In the genomic region with DNA sequence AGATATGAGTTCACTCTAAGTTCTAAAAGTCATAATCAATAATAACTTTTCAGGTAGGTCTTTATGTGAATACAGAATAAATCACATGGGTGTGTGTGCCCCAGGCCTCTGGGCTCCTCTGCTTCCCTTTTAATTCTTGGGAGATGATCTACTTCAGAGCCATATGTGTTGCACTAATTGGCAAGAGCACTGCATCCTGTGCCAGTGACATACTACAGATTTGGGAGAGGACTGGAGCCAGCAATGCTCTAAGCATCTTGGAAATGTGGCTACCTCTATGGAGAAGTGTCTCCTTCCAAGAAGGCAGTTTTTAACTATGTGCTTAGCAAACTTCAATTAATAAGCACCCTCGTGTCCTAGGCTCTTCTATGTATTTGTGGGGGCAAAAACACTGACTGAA, we compare ENCODE assay signal across 20 mouse cellular contexts.
DNase-seq lines count a peak whose midpoint lies in the region; TF ChIP-seq lines count a peak whose summit lies in the region.
"Had no signal": no experiment of that assay in that cellular context is flagged by ENCODE, and none has a peak within 500 bp of the region (broad histone marks: within the 10 kb centered on the region; RNA-seq: fewer than 3 reads in every experiment).

No protein-coding gene starts in this region.

- TF ChIP-seq CTCF in olfactory bulb, adult 2 months (IDR thresholded peaks at IDR 0.05; ENCODE audit: insufficient read depth, low read depth, low read length): no peak

- H3K4me1 ChIP-seq in olfactory bulb, adult 2 months (ENCODE audit: control insufficient read depth, insufficient read depth, low read length): peaks cover 3% of the 10 kb centered on the region
- H3K4me1 ChIP-seq: limb, embryonic 13.5 days; liver, embryonic 12.5 days had no signal

- H3K4me3 ChIP-seq in olfactory bulb, adult 2 months (ENCODE audit: insufficient read depth, low read depth, low read length): no peak overlapping the region
- H3K4me3 ChIP-seq: hindbrain, embryonic 10.5 days; limb, embryonic 13.5 days; liver, embryonic 12.5 days; neural tube, embryonic 12.5 days had no signal

- peak; percentile 4 to 7 for DNase-seq in cerebellum, postnatal 36 days
- DNase-seq in cerebellum, adult 9-11 months: no peak
- peak; percentile 7 to 22 for DNase-seq in layer of hippocampus, adult 18-20 months (ENCODE audit: low spot score in 2 of 2)
- DNase-seq in layer of hippocampus, postnatal 10 days (ENCODE audit: low spot score in 2 of 2): no peak
- DNase-seq in right cerebral cortex, postnatal 10 days (ENCODE audit: low spot score in 2 of 2): peak; percentile 43 to 53
- DNase-seq in right cerebral cortex, postnatal 14 days: no peak
- DNase-seq: adrenal gland, postnatal 14 days; gastrocnemius, postnatal 14 days; heart, adult 11 months; kidney, adult 9 months; kidney, postnatal 14 days; lung, adult 18-20 months; lung, postnatal 10 days; retina, postnatal 1 day; spleen, adult 18-20 months had no signal

- TF ChIP-seq POLR2A in olfactory bulb, adult 2 months (IDR thresholded peaks at IDR 0.05; ENCODE audit: insufficient read depth, low read depth, low read length): no peak

- peak overlapping the region; percentile 79 for H3K27ac ChIP-seq in olfactory bulb, adult 2 months (ENCODE audit: insufficient read depth, low read depth, low read length)
- H3K27ac ChIP-seq: limb, embryonic 13.5 days; liver, embryonic 12.5 days; neural tube, embryonic 12.5 days had no signal

- 48% methylated on average over 1 of the region's 1 CpGs for WGBS in olfactory bulb, adult 2 months

Comparison
In these comparisons a context has a peak if more than half of its experiments do, and no peak if none do; other contexts are left out.
1. DNase-seq: peak in cerebellum, postnatal 36 days (2 of 2), layer of hippocampus, adult 18-20 months (2 of 2) and right cerebral cortex, postnatal 10 days (2 of 2); none in cerebellum, adult 9-11 months (single experiment), layer of hippocampus, postnatal 10 days (0 of 2) and right cerebral cortex, postnatal 14 days (single experiment).